Mouse (Mus musculus) embryonic fibroblast, embryonic 13.5 days (primary cell): ENCODE results near the gene Palb2. TPM values are rescaled to one million over a fixed set of nuclear protein-coding genes. Genes with fewer than 3 reads are reported as not detected.

Experiments used
- H3K27ac ChIP-seq: 2 replicates; pipeline ENCODE4 v1.5.1; 2012; ENCODE audit warnings: low read length, control low read depth, inconsistent platforms; ENCODE audit not compliant: insufficient read depth
- H3K4me1 ChIP-seq: 2 replicates; pipeline ENCODE4 v1.6.1; 2011; ENCODE audit warnings: low read length; ENCODE audit not compliant: control insufficient read depth, insufficient read depth
- H3K4me3 ChIP-seq: 2 replicates; pipeline ENCODE4 v1.5.1; 2011; ENCODE audit warnings: mild to moderate bottlenecking, control low read depth, low read length; ENCODE audit not compliant: insufficient read depth
- CTCF ChIP-seq: IDR thresholded peaks from 2 replicates; pipeline ENCODE4 v1.5.1; 2011; ENCODE audit warnings: mild to moderate bottlenecking, control low read depth, low read length, moderate library complexity, borderline replicate concordance; ENCODE audit not compliant: insufficient read depth
- POLR2A ChIP-seq: IDR thresholded peaks from 2 replicates; pipeline ENCODE4 v1.6.1; 2011; ENCODE audit warnings: low read depth, mild to moderate bottlenecking, control low read depth, low read length, moderate library complexity
- polyA plus RNA-seq: library from polyadenylated mRNA; stranded (reverse); fragments of >200 nt; gene quantifications from 2 replicates; pipeline ENCODE4 v1.2.4, GENCODE M21; 2011; ENCODE audit warnings: low read depth; ENCODE audit not compliant: missing spikeins, insufficient read length

Gene Palb2
- polyA plus RNA-seq, 1 experiment: 4.0 TPM

DNA sequence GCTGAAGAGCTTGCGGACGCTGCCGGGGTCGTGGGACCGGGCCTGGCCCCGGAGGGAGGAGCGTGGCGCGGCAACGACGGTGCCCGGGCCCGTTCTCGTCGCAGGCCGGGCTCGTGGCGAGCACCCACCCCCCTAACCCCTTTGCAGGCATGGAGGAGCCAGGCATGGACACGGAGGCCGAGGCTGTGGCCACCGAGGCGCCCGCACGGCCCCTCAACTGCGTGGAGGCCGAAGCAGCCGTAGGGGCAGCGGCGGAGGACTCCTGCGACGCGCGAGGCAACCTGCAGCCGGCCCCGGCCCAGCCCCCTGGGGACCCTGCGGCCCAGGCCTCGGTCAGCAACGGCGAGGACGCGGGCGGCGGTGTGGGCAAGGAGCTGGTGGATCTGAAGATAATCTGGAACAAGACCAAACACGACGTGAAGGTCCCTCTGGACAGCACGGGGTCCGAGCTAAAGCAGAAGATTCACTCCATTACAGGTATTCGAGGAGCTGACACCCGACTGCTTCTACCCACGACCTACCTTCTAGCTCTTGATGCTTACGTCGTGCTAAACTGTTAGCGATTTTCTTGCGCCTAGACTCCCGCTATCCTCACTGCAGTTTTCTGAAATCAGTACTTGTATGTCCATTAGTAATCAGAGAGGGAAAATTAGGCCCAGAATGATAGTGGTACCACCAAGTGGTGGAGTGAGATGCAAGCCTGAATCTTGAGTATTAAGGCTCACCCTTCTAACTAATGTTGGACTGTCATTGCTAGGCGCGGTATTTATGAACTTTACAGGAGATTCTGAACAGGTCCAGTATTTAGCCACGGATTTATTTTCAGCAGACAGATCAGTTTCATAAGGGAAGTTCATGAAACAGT is 65.0 kb downstream of the Palb2 start:
- peak overlapping the region; percentile 91 for H3K27ac ChIP-seq
- H3K4me3 ChIP-seq: peak overlapping the region; percentile 99
- peaks cover 9% of the 10 kb centered on the region for H3K4me1 ChIP-seq
- TF ChIP-seq POLR2A (no peak), CTCF (no peak)

DNA sequence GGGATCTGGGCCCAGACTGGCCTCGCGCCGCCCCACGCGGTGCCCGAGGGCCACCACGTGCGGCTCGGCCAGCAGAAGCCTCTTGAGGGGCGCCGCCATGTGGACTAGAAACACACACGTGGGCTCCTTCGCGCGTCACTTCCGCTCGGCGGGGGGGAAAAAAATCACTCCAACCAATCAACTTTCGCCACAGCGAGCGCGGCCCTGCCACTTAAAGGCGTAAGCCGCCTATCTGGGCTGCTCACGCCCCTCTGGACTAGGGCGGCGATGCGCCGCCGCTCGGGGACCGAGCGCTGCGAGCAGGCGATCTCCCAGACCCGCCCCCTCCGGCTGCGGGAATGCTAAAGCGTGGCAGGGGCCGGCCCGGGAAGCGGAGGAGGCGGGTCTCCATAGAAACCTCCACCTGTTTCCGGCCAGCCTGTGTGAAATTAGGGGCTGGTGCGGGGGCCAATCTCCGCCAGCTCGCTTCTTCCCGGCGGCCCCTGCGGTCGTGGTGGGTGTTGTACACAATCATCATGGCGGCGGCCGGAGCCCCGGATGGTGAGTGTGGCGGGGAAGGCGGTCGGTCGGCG is 65.8 kb downstream of the Palb2 start, which contains the start of the genes Ubfd1 and Ears2:
TSS of gene Ubfd1 (plus strand) at position 231 of the 572 bp plus-strand sequence.
TSS of gene Ears2 (minus strand) at position 319 of the 572 bp plus-strand sequence.
- peak; percentile 74 for TF ChIP-seq POLR2A
- TF ChIP-seq CTCF: no peak
- Histone ChIP-seq H3K27ac (peak within 1 kb of the TSS; percentile 91), H3K4me1 (peaks cover 9% of the 10 kb centered on the region), H3K4me3 (peak within 1 kb of the TSS; percentile 99)

DNA sequence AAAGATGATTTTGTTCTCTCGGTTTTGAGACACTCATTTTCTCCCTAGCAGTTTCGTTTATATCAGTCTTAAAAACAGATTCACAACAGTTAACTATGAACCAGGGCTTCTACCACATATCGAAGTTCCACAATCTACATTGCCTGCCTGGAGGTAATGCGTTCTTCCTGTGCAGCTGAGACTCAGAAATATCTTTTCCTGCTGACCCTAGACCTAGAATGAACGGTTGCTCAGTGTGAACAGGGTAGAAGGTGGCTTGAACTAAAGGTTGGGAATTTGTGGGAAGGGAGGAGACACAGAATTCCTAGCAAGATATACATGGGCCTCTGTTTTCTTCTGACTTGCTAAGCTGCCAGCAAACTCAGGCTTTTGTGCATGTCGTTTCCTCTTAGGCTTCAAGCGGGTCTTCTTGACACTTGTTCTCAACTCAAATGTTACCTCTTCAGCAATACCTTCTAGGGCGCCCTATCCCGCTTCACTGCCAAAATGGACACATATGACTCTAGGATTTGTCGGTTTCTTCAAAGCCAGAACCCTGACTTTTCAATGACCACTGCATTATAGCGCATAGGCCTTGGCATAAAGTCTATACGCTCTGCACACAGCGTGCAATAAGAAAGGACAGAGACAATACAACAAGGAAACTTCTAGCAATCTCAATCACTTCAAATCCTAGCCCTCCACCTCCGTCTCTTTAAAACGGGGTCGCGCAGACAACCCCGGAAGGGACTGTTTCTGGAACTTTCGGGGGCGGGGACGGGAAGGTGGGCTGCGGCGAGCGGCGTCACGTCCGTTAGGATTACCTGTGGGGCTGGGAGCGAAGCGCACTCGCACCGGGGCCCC is 66.5 kb downstream of the Palb2 start:
- H3K4me1 ChIP-seq: peaks cover 9% of the 10 kb centered on the region
- peak overlapping the region; percentile 93 for H3K4me3 ChIP-seq
- peak overlapping the region; percentile 91 for H3K27ac ChIP-seq
- TF ChIP-seq CTCF: no peak
- peak; percentile 49 for TF ChIP-seq POLR2A

DNA sequence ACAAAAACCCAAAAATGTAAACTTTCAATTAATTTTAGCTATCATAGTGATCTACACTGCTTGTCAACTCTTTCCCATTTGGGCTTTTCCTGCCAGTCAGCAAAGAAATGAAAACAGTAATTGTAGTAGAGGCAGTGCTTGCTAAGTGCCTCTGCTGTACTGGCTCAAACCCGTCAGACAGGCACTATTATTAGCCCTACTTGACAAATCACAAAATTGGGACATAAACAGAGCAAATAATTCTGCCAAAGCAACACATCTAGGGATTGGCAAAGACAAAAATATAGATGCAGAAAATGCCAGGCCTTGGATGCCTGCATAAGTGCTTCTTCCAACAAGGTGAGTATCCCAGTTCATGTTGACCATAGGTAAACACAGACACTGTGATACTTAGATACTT is 67.1 kb downstream of the Palb2 start:
- Histone ChIP-seq H3K4me1 (peaks cover 9% of the 10 kb centered on the region), H3K4me3 (peak overlapping the region; percentile 93; the same call in 1 of the 2 replicates), H3K27ac (no peak overlapping the region)
- TF ChIP-seq POLR2A: no peak
- TF ChIP-seq CTCF: no peak

Other genes with a start within 250 kb of the Palb2 start
- 14.0 and 16.3 TPM in 2 replicates for gene Cog7, start 151.3 kb downstream of the Palb2 start, polyA plus RNA-seq
- gene Gga2, start 111.8 kb downstream of the Palb2 start, polyA plus RNA-seq: 48.8 and 60.1 TPM in 2 replicates
- 47.0 and 50.0 TPM in 2 replicates for gene Ubfd1, start 65.8 kb downstream of the Palb2 start, polyA plus RNA-seq
- 4.0 and 4.2 TPM in 2 replicates for gene Ears2, start 65.7 kb downstream of the Palb2 start, polyA plus RNA-seq
- gene Ndufab1, start 31.1 kb downstream of the Palb2 start, polyA plus RNA-seq: 137 and 149 TPM in 2 replicates
- gene Dctn5, start 56 bp upstream of the Palb2 start, polyA plus RNA-seq: 80.2 and 83.0 TPM in 2 replicates
- gene Plk1, start 26.5 kb upstream of the Palb2 start, polyA plus RNA-seq: 36.6 and 44.3 TPM in 2 replicates
- not detected in 2 replicates for gene Ern2, start 53.2 kb upstream of the Palb2 start, polyA plus RNA-seq
- not detected in 2 replicates for gene Chp2, start 86.5 kb upstream of the Palb2 start, polyA plus RNA-seq
- gene Prkcb, start 155.8 kb upstream of the Palb2 start, polyA plus RNA-seq: 1.0 TPM in 1 of 2 replicates, not detected in the other